Mouse (Mus musculus) hindbrain, embryonic 10.5 days (tissue): ENCODE measurements at regions not wholly inside any gene's neighbourhood (a gene's known extent, or its start where the extent isn't known, plus 50 kb on each side); places are given as distances from the start of the nearest gene placed in this dataset.

ENCODE experiments used
- DNase-seq: peaks from one replicate; pipeline ENCODE4 v3.0.0-alpha.2; 2017; ENCODE audit warnings: low spot score
- H3K27ac ChIP-seq: fragments of 300-500 bp; sonication (generic); 2 replicates; pipeline ENCODE4 v1.5.1; 2016; ENCODE audit warnings: mild to moderate bottlenecking, moderate library complexity
- H3K27me3 ChIP-seq: fragments of 300-500 bp; sonication (generic); 2 replicates; pipeline ENCODE4 v1.6.1; 2016; ENCODE audit warnings: mild to moderate bottlenecking; ENCODE audit not compliant: poor library complexity, insufficient read depth, severe bottlenecking
- H3K36me3 ChIP-seq: fragments of 300-500 bp; sonication (generic); 2 replicates; pipeline ENCODE4 v1.6.1; 2016; ENCODE audit warnings: mild to moderate bottlenecking, moderate library complexity
- H3K4me1 ChIP-seq: fragments of 300-500 bp; sonication (generic); replicated peaks from 2 replicates; pipeline ENCODE4 v1.6.1; 2016; ENCODE audit warnings: mild to moderate bottlenecking
- H3K4me3 ChIP-seq: fragments of 300-500 bp; sonication (generic); 2 replicates; pipeline ENCODE4 v1.5.1; 2016; ENCODE audit warnings: mild to moderate bottlenecking, moderate library complexity
- H3K9me3 ChIP-seq: fragments of 300-500 bp; sonication (generic); 2 replicates; pipeline ENCODE4 v1.6.1; 2016; ENCODE audit warnings: mild to moderate bottlenecking, moderate library complexity
- WGBS: fragments of 180-500 bp; shearing (Covaris S2); methylation state at CpG from one replicate; pipeline ENCODE4 v1.1.7; 2016; 5-methylcytosine and 5-hydroxymethylcytosine counted together

DNA sequence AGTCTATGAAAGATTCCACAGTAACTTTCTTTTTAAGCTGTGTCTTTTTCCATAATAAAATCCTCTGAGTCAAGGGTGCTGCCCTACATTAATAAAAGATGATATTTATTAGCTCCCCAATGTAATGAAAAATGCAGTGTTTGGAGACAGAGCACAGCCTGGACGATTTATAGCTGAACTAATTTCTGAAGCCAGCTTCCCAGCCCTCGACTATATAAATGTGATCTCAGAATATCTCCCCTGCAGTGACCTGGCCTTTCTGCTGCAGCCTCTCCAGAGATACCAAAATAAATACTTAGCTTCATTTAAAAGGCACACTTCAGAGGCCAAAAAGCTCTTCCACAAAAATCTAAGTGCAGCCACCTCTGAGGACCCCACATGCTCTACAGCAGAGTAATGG is 534.7 kb downstream of the Zfp619 start:
- H3K9me3 ChIP-seq, result no peaks in the 10 kb centered on the region
- no peaks in the 10 kb centered on the region for H3K27me3 ChIP-seq
- no peaks in the 10 kb centered on the region for H3K36me3 ChIP-seq
- DNase-seq, result no peak
- H3K4me1 ChIP-seq, result no peaks in the 10 kb centered on the region
- no peak overlapping the region for H3K4me3 ChIP-seq
- 72% methylated on average over 2 of the region's 2 CpGs for WGBS
- no peak overlapping the region for H3K27ac ChIP-seq

DNA sequence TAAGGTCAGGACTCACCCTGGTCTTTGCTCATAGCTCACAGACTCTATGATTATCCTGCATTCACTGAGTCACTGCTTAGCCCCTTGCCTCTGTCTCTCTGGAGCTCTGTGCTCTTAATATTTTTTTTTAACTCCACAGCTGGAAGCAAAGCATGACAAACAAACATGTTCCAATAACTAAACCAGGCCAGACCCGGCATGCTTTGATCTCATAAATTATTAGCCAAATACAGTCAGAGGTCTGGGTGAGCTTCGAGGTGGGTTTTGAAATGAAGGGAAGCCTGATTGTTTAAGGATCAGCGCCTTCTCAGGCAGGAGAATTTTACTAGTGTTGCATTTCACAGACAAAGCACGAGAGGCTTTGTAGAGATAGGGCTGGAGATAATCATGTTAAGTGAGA is 541.3 kb downstream of the Zfp619 start:
- Histone ChIP-seq H3K27me3 (no peaks in the 10 kb centered on the region), H3K4me1 (no peaks in the 10 kb centered on the region), H3K9me3 (0 out of 2 replicates have a peak, but pooled peaks cover 3% of the 10 kb centered on the region), H3K36me3 (no peaks in the 10 kb centered on the region), H3K27ac (no peak overlapping the region), H3K4me3 (no peak overlapping the region)
- DNase-seq, result no peak
- WGBS, result 67% methylated on average over 4 of the region's 4 CpGs

DNA sequence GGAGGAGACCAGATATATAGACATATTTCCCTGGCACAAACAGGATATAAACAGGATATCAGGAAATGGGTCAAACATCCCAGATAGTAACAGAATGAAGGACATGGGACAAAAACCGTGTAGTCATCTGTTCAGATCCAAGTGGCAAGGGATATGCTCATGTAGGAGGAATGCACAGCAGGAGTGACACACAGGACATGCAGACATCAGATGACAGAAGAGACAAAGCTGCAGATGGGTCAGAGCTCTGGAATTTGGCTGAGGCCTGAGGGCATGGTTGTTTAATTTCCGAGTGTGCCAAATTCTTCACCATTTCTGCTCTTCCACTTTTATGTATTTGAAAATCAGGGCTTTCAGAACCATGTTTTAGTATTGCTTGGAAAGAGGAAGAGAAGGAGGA is 547.1 kb downstream of the Zfp619 start:
- H3K27me3 ChIP-seq, result no peaks in the 10 kb centered on the region
- no peaks in the 10 kb centered on the region for H3K36me3 ChIP-seq
- 0 out of 2 replicates have a peak, but pooled peaks cover 3% of the 10 kb centered on the region for H3K9me3 ChIP-seq
- DNase-seq, result no peak
- H3K27ac ChIP-seq, result no peak overlapping the region
- no peak overlapping the region for H3K4me3 ChIP-seq
- 55% methylated on average over 2 of the region's 2 CpGs for WGBS
- no peaks in the 10 kb centered on the region for H3K4me1 ChIP-seq

DNA sequence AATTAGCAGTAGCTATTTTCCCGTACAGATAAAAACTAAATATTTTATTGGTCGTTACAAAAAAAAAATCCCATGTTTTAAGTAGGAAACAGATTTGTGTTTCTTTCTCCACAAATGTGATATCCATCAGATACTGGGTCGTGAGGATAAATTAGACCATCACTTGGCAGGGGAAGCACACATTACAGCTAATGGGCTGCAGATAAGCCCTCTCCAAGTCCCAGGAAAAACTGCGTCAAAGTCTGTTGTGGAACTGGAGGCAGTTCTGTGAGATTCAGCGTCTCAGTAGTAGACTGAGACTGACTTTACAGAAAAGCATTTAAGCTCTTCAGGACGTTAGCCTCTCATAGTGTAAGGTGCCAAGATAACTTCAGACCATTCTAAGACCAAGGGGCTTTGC is 548.0 kb downstream of the Zfp619 start:
- Histone ChIP-seq H3K27me3 (no peaks in the 10 kb centered on the region), H3K4me1 (no peaks in the 10 kb centered on the region), H3K4me3 (no peak overlapping the region), H3K36me3 (no peaks in the 10 kb centered on the region), H3K27ac (no peak overlapping the region), H3K9me3 (0 out of 2 replicates have a peak, but pooled peaks cover 3% of the 10 kb centered on the region)
- 87% methylated on average over 6 of the region's 6 CpGs for WGBS
- DNase-seq, result no peak

DNA sequence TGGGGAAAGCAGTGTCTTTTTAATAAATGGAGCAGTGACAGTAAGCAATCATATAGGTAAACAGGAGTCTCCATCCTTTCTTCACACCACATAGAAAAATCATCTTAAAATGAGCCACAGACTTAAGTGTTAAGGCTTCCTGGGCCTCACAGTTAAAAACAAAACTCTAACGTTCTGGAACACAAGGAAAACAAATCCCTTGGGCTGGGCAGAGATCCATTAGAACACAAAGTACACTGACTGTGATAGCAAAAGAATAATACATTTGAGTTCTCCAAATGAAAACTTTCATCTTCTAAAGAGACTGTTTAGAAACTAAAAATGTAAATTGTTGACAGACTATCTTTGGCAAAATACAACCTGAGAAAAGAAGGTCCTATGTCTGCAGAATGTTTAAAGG is 549.8 kb downstream of the Zfp619 start:
- DNase-seq, result no peak
- no peak overlapping the region for H3K27ac ChIP-seq
- H3K9me3 ChIP-seq, result no peaks in the 10 kb centered on the region
- no peaks in the 10 kb centered on the region for H3K36me3 ChIP-seq
- H3K27me3 ChIP-seq, result no peaks in the 10 kb centered on the region
- 68% methylated on average over 1 of the region's 1 CpGs for WGBS
- no peak overlapping the region for H3K4me3 ChIP-seq
- H3K4me1 ChIP-seq, result no peaks in the 10 kb centered on the region

DNA sequence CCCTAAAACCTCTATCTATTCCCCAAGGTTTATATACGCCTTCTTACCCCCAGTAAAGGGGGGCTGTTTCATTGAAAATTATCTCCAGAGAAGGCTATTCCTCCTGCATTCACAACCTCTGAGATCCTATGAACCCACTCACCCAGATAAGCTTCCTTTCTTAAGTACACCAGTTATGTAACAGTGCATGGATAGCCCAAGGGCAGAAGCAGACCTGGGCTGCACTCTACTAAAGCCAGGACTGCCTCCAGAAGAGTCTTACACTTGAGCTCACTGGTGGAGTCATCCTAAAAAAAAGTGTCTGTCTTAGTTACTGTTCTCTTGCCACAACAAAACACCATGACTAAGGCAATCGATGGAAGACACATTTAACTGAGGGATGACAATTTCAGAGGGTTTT is 553.7 kb downstream of the Zfp619 start:
- Histone ChIP-seq H3K4me1 (no peaks in the 10 kb centered on the region), H3K27me3 (no peaks in the 10 kb centered on the region), H3K27ac (no peak overlapping the region), H3K4me3 (no peak overlapping the region), H3K9me3 (no peaks in the 10 kb centered on the region), H3K36me3 (no peaks in the 10 kb centered on the region)
- WGBS, result 81% methylated on average over 2 of the region's 2 CpGs
- DNase-seq, result no peak

DNA sequence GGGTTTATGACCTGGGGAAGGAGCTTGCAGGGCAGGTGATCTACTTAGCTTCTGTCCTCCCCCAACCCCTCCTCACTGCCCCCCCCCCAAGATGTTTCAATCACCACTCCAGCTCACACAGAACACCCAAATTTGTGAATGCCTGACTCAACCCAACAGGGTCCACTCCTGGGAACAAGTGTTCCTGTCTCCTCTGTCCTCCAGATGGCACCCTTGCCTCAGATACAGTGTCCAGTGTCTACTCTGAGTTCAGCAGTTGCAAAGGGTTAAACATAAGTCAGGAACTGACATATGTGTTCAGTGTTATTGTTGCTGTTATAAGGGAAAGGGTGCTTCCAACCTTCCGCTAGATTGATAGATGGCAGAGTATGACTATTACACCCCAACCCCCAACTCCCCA is 554.9 kb downstream of the Zfp619 start:
- Histone ChIP-seq H3K27me3 (no peaks in the 10 kb centered on the region), H3K36me3 (no peaks in the 10 kb centered on the region), H3K27ac (no peak overlapping the region), H3K4me3 (no peak overlapping the region), H3K9me3 (no peaks in the 10 kb centered on the region), H3K4me1 (no peaks in the 10 kb centered on the region)
- 88% methylated on average over 1 of the region's 1 CpGs for WGBS
- no peak for DNase-seq

DNA sequence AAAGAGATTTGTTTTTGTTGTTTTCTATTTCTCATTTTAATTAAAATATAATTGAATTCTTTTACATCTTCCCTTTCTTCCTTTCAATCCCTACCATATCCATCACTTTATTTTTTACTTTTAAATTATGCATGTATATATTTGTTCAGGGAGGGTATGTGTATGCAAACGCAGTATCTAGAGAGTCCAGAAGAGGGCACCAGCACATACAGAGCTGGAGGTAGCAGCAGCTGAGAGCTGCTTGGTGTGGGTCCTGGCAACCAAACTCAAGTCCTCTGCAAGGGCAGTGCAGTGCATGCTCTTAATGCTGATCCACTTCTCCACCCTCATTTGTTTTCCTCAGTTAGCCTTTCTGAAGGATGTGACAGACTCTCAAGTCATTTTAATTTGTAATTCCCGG is 568.7 kb downstream of the Zfp619 start:
- H3K4me1 ChIP-seq, result no peaks in the 10 kb centered on the region
- whole genome bisulfite sequencing, result 62% methylated on average over 2 of the region's 2 CpGs
- peak; percentile 13 for DNase-seq
- no peaks in the 10 kb centered on the region for H3K9me3 ChIP-seq
- no peak overlapping the region for H3K4me3 ChIP-seq
- no peak overlapping the region for H3K27ac ChIP-seq
- H3K27me3 ChIP-seq, result no peaks in the 10 kb centered on the region
- H3K36me3 ChIP-seq, result no peaks in the 10 kb centered on the region

DNA sequence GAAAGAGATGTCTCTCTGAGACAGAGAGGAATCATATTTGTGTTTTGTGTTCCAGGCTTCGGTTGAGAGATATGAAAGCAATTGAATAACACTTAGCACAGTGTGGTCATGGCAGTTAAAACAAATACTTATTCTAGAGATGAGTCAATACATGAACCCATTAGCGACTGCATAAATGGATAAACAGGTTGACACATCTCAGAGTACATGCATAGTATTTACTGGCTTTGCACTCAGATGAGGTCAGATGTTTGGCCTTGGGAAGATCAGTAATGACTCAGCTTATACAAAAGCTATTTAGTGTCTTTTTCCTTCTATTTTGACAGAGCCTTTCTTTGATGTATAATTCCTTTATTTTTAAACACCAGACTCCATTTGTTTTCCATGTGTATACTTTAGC is 579.5 kb downstream of the Zfp619 start:
- H3K36me3 ChIP-seq, result no peaks in the 10 kb centered on the region
- no peaks in the 10 kb centered on the region for H3K4me1 ChIP-seq
- DNase-seq, result no peak
- H3K9me3 ChIP-seq, result no peaks in the 10 kb centered on the region
- no peaks in the 10 kb centered on the region for H3K27me3 ChIP-seq
- no peak overlapping the region for H3K4me3 ChIP-seq
- 86% methylated on average over 2 of the region's 2 CpGs for WGBS
- H3K27ac ChIP-seq, result no peak overlapping the region

DNA sequence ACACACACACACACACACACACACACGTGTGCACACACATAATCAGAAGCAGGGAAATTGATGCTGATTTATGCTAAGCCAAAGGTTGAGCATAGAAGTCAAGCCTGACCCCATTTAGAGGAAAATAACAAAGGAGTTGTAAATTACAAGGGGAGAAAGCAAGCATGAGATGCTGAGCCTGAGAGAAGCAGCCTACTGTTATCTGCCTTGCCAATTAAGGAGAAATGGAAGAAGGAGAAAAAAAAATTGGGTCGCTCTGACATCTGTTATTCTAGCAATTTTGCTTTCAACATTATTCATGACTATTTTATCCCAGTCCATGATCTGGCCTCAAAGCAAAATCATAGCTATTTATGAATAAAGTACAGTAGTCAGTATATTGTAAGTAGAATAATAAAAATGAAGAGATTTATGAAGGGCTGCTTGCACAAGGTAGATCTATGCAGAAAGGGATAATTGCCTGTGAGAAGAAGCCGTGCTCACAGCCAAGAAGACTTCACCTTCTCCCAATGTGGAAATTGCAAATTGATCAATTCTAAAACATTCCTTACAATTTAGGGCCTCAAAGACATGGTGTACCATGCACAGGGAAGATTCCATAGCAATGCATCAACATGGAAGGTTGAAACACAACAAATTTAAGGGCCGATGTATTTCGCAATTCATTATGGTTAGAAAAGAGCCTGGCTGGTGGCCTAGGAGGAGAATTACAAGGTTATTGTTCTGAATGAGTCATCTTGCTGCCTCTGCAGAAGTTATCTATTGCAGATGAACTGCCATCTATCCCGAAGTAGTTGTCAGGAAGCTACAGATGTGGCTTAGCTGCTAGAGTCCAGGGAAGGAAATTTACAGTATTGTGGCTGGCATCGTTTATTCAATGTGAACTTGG is 585.7 kb downstream of the Zfp619 start:
- H3K4me1 ChIP-seq, result no peaks in the 10 kb centered on the region
- no peak overlapping the region for H3K4me3 ChIP-seq
- DNase-seq, result no peak
- no peak overlapping the region for H3K27ac ChIP-seq
- no peaks in the 10 kb centered on the region for H3K9me3 ChIP-seq
- H3K27me3 ChIP-seq, result no peaks in the 10 kb centered on the region
- no peaks in the 10 kb centered on the region for H3K36me3 ChIP-seq
- 90% methylated on average over 7 of the region's 7 CpGs for WGBS

DNA sequence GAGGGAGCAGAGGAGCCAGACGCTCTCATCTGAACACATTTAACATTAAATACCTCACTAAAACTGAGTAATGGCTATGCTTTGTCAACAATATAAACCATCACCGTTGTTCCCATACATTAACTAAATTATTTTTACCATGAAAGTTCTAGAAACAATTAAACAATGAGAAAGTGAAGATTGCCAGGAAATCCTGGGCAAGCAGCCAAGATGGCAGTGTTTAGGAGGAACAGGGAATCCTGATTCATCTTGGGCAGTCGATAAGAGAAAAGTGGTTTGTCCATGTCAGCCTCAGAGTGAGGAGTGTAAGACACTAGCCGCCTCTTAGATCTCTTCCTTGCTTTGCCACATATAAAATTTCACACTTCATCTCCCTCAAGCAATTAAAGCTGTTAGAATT is 625.3 kb downstream of the Zfp619 start:
- Histone ChIP-seq H3K27me3 (no peaks in the 10 kb centered on the region), H3K4me1 (no peaks in the 10 kb centered on the region), H3K9me3 (no peaks in the 10 kb centered on the region), H3K4me3 (no peak overlapping the region), H3K27ac (no peak overlapping the region), H3K36me3 (no peaks in the 10 kb centered on the region)
- DNase-seq, result no peak
- WGBS, result 89% methylated on average over 4 of the region's 4 CpGs

DNA sequence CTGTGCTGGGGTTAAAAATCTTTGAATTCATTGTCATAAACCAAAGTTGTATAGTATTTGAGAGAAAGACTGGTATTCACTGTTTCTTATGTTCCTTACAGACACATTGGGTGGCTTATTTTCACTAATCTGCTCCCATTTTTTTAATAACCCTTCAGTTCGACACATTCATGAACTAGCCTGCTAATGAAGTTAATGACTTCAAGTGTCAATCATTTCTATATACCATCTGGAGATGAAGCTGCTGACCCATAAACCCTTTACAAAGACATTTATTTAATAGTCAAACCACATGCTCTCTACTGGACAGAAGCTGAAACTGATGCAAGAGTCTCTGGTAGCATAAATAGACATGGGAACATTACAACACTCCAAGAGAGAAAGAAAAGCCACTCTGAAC is 626.9 kb downstream of the Zfp619 start:
- Histone ChIP-seq H3K27me3 (no peaks in the 10 kb centered on the region), H3K27ac (no peak overlapping the region), H3K36me3 (no peaks in the 10 kb centered on the region), H3K4me1 (no peaks in the 10 kb centered on the region), H3K4me3 (no peak overlapping the region), H3K9me3 (no peaks in the 10 kb centered on the region)
- DNase-seq, result no peak
- WGBS, result 82% methylated on average over 1 of the region's 1 CpGs

DNA sequence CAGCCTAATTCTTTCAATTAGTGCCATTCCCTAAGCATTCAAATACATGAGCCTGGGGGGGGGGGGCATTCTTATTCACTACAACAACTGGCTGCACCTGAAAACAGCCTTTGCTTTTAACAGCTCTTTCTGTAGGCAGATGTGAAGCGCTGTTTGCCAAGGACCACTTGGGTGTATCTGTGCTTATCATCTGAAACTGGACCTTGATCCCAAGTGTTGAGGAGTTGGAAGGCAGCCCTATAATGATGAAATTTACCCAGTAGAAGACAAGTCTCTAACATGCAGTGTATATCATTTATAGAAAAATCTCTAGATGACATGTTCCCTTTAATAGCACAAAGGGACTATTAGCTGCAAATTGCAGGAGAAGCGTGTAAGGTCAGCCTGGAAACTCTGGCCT is 660.0 kb downstream of the Zfp619 start:
- no peaks in the 10 kb centered on the region for H3K4me1 ChIP-seq
- no peaks in the 10 kb centered on the region for H3K36me3 ChIP-seq
- no peaks in the 10 kb centered on the region for H3K9me3 ChIP-seq
- DNase-seq, result no peak
- WGBS, result 87% methylated on average over 2 of the region's 2 CpGs
- H3K4me3 ChIP-seq, result no peak overlapping the region
- no peak overlapping the region for H3K27ac ChIP-seq
- H3K27me3 ChIP-seq, result no peaks in the 10 kb centered on the region

DNA sequence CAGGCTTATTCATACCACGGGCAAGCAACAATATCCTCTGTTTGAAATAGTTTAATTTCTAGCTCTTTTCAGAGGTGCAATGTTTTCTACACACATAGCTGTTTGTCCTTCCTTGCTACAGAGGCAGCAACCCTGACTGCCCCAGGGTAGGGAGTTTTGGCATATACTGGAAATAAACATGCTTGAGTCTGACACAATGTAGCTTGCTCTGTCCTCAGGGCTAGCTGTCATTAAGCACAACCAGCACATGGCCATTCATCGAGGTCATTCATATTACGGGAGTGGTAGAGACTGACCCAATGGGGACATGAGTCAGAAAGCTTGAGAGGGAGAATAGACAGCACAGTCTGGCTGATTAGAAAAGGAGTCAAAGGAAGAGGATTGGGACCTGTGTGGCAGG is 677.8 kb downstream of the Zfp619 start:
- Histone ChIP-seq H3K27me3 (no peaks in the 10 kb centered on the region), H3K36me3 (no peaks in the 10 kb centered on the region), H3K27ac (no peak overlapping the region), H3K4me3 (no peak overlapping the region), H3K9me3 (no peaks in the 10 kb centered on the region), H3K4me1 (no peaks in the 10 kb centered on the region)
- 87% methylated on average over 3 of the region's 3 CpGs for WGBS
- no peak for DNase-seq
